7 mouse cellular contexts compared by ENCODE assay signal in genomic region chr7:107757308-107758151, GRCm38 (mm10). TPM values are rescaled to one million over a fixed set of nuclear protein-coding genes. Genes with fewer than 3 reads are reported as not detected.
DNase-seq lines count a peak whose midpoint lies in the region; ATAC-seq and TF ChIP-seq lines count a peak whose summit lies in the region.

Gene Cyb5r2 (minus strand): TSS chr7:107758032.

- peaks cover 5% of the 10 kb centered on the region; the same call in 1 of the 2 replicates for H3K4me1 ChIP-seq in testis, adult 2 months (ENCODE audit: control insufficient read depth, insufficient read depth, low read length)
- H3K4me1 ChIP-seq in forebrain, embryonic 15.5 days = peaks cover 3% of the 10 kb centered on the region; the same call in 1 of the 2 replicates
- peaks cover 2% of the 10 kb centered on the region; the same call in 1 of the 2 replicates for H3K4me1 ChIP-seq in hindbrain, postnatal 0 days (ENCODE audit: insufficient read depth, low read length)
- no peaks in the 10 kb centered on the region for H3K4me1 ChIP-seq in lung, postnatal 0 days (ENCODE audit: insufficient read depth, low read depth, low read length)
- H3K4me1 ChIP-seq in small intestine, adult 2 months (ENCODE audit: control insufficient read depth, insufficient read depth, insufficient read length, low read length) = no peaks in the 10 kb centered on the region; the same call in 1 of the 2 replicates

- H3K4me3 ChIP-seq in testis, adult 2 months (ENCODE audit: control insufficient read depth, low read depth, low read length) = peak within 1 kb of the TSS; percentile 69
- peak within 1 kb of the TSS; percentile 25 for H3K4me3 ChIP-seq in forebrain, embryonic 15.5 days
- H3K4me3 ChIP-seq in hindbrain, postnatal 0 days (ENCODE audit: low read length) = peak within 1 kb of the TSS; percentile 30
- no peak within 1 kb of the TSS for H3K4me3 ChIP-seq in lung, postnatal 0 days (ENCODE audit: low read depth, low read length)
- H3K4me3 ChIP-seq in small intestine, adult 2 months (ENCODE audit: low read depth, low read length) = peak within 1 kb of the TSS; percentile 11; the same call in 1 of the 2 replicates

- no peak for TF ChIP-seq CTCF in testis, adult 2 months (IDR thresholded peaks at IDR 0.05; ENCODE audit: control insufficient read depth, insufficient read depth, insufficient replicate concordance, low read depth, low read length)
- TF ChIP-seq CTCF in hindbrain, postnatal 0 days (IDR thresholded peaks at IDR 0.05; ENCODE audit: low read depth) = peak; percentile 40
- TF ChIP-seq CTCF in lung, postnatal 0 days (IDR thresholded peaks at IDR 0.05) = peak; percentile 27; the same call in 1 of the 2 replicates
- no peak for TF ChIP-seq CTCF in small intestine, adult 2 months (IDR thresholded peaks at IDR 0.05; ENCODE audit: extremely low read depth, insufficient read length, insufficient replicate concordance, low read depth, low read length)

- H3K27ac ChIP-seq in testis, adult 2 months (ENCODE audit: control insufficient read depth, insufficient read depth, low read depth, low read length) = no peak within 1 kb of the TSS
- no peak within 1 kb of the TSS for H3K27ac ChIP-seq in forebrain, embryonic 15.5 days (replicated peaks)
- H3K27ac ChIP-seq in hindbrain, postnatal 0 days = no peak within 1 kb of the TSS
- no peak within 1 kb of the TSS for H3K27ac ChIP-seq in lung, postnatal 0 days (ENCODE audit: low read length)
- H3K27ac ChIP-seq in small intestine, adult 2 months (ENCODE audit: insufficient read depth, low read depth, low read length) = no peak within 1 kb of the TSS

- no peak within 1 kb of the TSS for H3K9ac ChIP-seq in forebrain, embryonic 15.5 days (replicated peaks)
- H3K9ac ChIP-seq in hindbrain, postnatal 0 days (replicated peaks; ENCODE audit: low read length) = 0 out of 2 replicates have a peak within 1 kb of the TSS, but pooled peaks have one; percentile 21
- no peak within 1 kb of the TSS for H3K9ac ChIP-seq in lung, postnatal 0 days (replicated peaks; ENCODE audit: low read depth)

- ATAC-seq in forebrain, embryonic 15.5 days (replicated peaks) = peak; percentile 68
- ATAC-seq in hindbrain, postnatal 0 days = peak; percentile 88
- ATAC-seq in lung, postnatal 0 days = peak; percentile 52; the same call in 1 of the 2 replicates

- TF ChIP-seq EP300 in lung, postnatal 0 days (IDR thresholded peaks at IDR 0.05) = no peak

- no peak for TF ChIP-seq POLR2A in testis, adult 2 months (IDR thresholded peaks at IDR 0.05; ENCODE audit: control insufficient read depth, low read depth, low read length)
- TF ChIP-seq POLR2A in small intestine, adult 2 months (IDR thresholded peaks at IDR 0.05; ENCODE audit: low read depth, low read length) = no peak

- no peaks in the 10 kb centered on the region for H3K27me3 ChIP-seq in testis, adult 2 months (ENCODE audit: control insufficient read depth, insufficient read depth, low read length)
- H3K27me3 ChIP-seq in forebrain, embryonic 15.5 days = no peaks in the 10 kb centered on the region
- H3K27me3 ChIP-seq in hindbrain, postnatal 0 days (ENCODE audit: insufficient read depth, low read length) = no peaks in the 10 kb centered on the region
- H3K27me3 ChIP-seq in lung, postnatal 0 days (replicated peaks; ENCODE audit: insufficient read depth, low read length) = no peaks in the 10 kb centered on the region
- no peaks in the 10 kb centered on the region for H3K27me3 ChIP-seq in small intestine, adult 2 months (ENCODE audit: control insufficient read depth, insufficient read depth, low read length)

- peak within 1 kb of the TSS; percentile 45 for H3K4me2 ChIP-seq in forebrain, embryonic 15.5 days (replicated peaks)
- peak within 1 kb of the TSS; percentile 63 for H3K4me2 ChIP-seq in hindbrain, postnatal 0 days (ENCODE audit: low read depth, low read length)
- 0 out of 2 replicates have a peak within 1 kb of the TSS, but pooled peaks have one; percentile 8 for H3K4me2 ChIP-seq in lung, postnatal 0 days (replicated peaks; ENCODE audit: low read depth, low read length)

- WGBS in forebrain, embryonic 15.5 days = 14% methylated on average over 23 of the region's 23 CpGs
- 17% methylated on average over 23 of the region's 23 CpGs for WGBS in hindbrain, postnatal 0 days
- WGBS in lung, postnatal 0 days = 10% methylated on average over 23 of the region's 23 CpGs
- 10% methylated on average over 23 of the region's 23 CpGs for WGBS in small intestine, adult 2 months

- H3K9me3 ChIP-seq in forebrain, embryonic 15.5 days = no peaks in the 10 kb centered on the region
- H3K9me3 ChIP-seq in hindbrain, postnatal 0 days (ENCODE audit: low read length) = no peaks in the 10 kb centered on the region
- H3K9me3 ChIP-seq in lung, postnatal 0 days (ENCODE audit: low read length) = no peaks in the 10 kb centered on the region

- DNase-seq in testis, postnatal 14 days (ENCODE audit: low spot score) = no peak
- DNase-seq in hindbrain, postnatal 0 days (ENCODE audit: low spot score) = peak; percentile 63
- DNase-seq in lung, postnatal 0 days (ENCODE audit: low spot score) = peak; percentile 17
- no peak for DNase-seq in urinary bladder, adult 2 months (ENCODE audit: low spot score)

- H3K36me3 ChIP-seq in testis, adult 2 months (ENCODE audit: control insufficient read depth, insufficient read depth, low read length) = no peaks in the 10 kb centered on the region
- no peaks in the 10 kb centered on the region for H3K36me3 ChIP-seq in forebrain, embryonic 15.5 days
- H3K36me3 ChIP-seq in hindbrain, postnatal 0 days (ENCODE audit: insufficient read depth, low read length) = no peaks in the 10 kb centered on the region
- no peaks in the 10 kb centered on the region for H3K36me3 ChIP-seq in lung, postnatal 0 days (ENCODE audit: insufficient read depth, low read length)
- no peaks in the 10 kb centered on the region for H3K36me3 ChIP-seq in small intestine, adult 2 months (ENCODE audit: control insufficient read depth, insufficient read depth, low read length)

RNA-seq across cellular contexts. Expression of gene Cyb5r2, which starts in this region (rescaled TPM):
- polyA plus RNA-seq in testis, adult 2 months (2012; rRNA removed) = 13.2 and 14.8 TPM in 2 replicates
- not detected in 2 replicates for polyA plus RNA-seq in forebrain, embryonic 15.5 days (2015; fragmentation: Nextera tagmentation; extraction: Ambion mirVana)
- 0.21 TPM in 1 of 2 replicates, not detected in the other for total RNA-seq in hindbrain, postnatal 0 days (2014; rRNA removed)
- 0.20 and 0.66 TPM in 2 replicates for polyA plus RNA-seq in hindbrain, postnatal 0 days (2015; fragmentation: Nextera tagmentation; extraction: Ambion mirVana)
- polyA plus RNA-seq in lung, postnatal 0 days (2015; fragmentation: Nextera tagmentation; extraction: Ambion mirVana) = 0.07 and 0.12 TPM in 2 replicates
- not detected in 2 replicates for polyA plus RNA-seq in small intestine, adult 2 months (2012; rRNA removed)
- 0.13 TPM in 1 of 2 replicates, not detected in the other for polyA plus RNA-seq in urinary bladder, adult 2 months (2012; rRNA removed)

Comparison
In these comparisons a context has a peak if more than half of its experiments do, and no peak if none do; other contexts are left out.
1. Peak in ATAC-seq, H3K4me3 ChIP-seq and H3K4me2 ChIP-seq in forebrain, embryonic 15.5 days; RNA of the gene not detected or under 1 TPM.
2. Peak in DNase-seq, ATAC-seq, H3K4me3 ChIP-seq, H3K9ac ChIP-seq and H3K4me2 ChIP-seq in hindbrain, postnatal 0 days; RNA of the gene not detected or under 1 TPM.
3. Peak in DNase-seq, ATAC-seq and H3K4me2 ChIP-seq in lung, postnatal 0 days; RNA of the gene not detected or under 1 TPM.
4. CTCF ChIP-seq: peak in hindbrain, postnatal 0 days (single experiment) and lung, postnatal 0 days (single experiment); none in testis, adult 2 months (single experiment) and small intestine, adult 2 months (single experiment).
5. H3K4me2 ChIP-seq: peak in every context shown above with its lines; median percentile 63 in hindbrain, postnatal 0 days; 45 in forebrain, embryonic 15.5 days; 8 in lung, postnatal 0 days.
6. Peak in every context shown above with its lines, with median percentiles within 50 percentile points of each other: ATAC-seq.